Mouse (Mus musculus) lung, postnatal 0 days (tissue): ENCODE data around the gene Nfia.

Source experiments
- CTCF ChIP-seq: IDR thresholded peaks from 2 replicates; pipeline ENCODE4 v1.5.1; 2016; ENCODE audit warnings: antibody characterized with exemption, mild to moderate bottlenecking
- EP300 ChIP-seq: IDR thresholded peaks from 2 replicates; pipeline ENCODE4 v1.6.1; 2016; ENCODE audit warnings: antibody characterized with exemption, mild to moderate bottlenecking, control low read depth

- TF ChIP-seq CTCF (no peak), EP300 (no peak)
Measured at GRCm38 (mm10) chr4:98056396-98057020, 284.0 kb downstream of the Nfia start.
